Mouse (Mus musculus): Measurements from ENCODE around the gene Usp12.

DNA sequence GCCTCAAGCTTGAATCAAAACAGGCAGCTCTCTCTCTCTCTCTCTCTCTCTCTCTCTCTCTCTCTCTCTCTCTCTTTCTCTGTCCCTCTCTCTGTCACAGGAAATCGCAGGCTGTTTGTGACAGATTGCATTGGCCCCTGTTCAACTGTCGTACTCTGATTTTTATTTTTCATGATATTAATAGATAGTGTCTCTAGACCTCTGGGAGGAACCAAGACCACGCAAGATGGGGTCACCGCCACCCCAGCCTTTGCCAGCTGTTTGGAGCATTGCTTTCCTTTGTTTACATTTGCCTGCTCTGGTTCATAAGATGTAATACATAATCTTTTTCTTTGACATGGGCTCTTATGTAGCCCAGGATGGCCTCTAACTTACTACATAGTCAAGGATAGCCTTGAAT lies 47.2 kb upstream of the Usp12 start:
- TF ChIP-seq CTCF (IDR thresholded peaks at IDR 0.05; ENCODE audit: borderline replicate concordance, insufficient read depth, low read depth, low read length) = no peak
- no peak for TF ChIP-seq POLR2A (IDR thresholded peaks at IDR 0.05; ENCODE audit: borderline replicate concordance, insufficient read depth, low read length)
